Mouse (Mus musculus): ENCODE results near the gene Ndrg4. TPM values are rescaled to one million over a fixed set of nuclear protein-coding genes. Genes with fewer than 3 reads are reported as not detected.

The Ndrg4 gene
- polyA plus RNA-seq, 1 experiment from 2014 or later = 4.1 TPM

DNA sequence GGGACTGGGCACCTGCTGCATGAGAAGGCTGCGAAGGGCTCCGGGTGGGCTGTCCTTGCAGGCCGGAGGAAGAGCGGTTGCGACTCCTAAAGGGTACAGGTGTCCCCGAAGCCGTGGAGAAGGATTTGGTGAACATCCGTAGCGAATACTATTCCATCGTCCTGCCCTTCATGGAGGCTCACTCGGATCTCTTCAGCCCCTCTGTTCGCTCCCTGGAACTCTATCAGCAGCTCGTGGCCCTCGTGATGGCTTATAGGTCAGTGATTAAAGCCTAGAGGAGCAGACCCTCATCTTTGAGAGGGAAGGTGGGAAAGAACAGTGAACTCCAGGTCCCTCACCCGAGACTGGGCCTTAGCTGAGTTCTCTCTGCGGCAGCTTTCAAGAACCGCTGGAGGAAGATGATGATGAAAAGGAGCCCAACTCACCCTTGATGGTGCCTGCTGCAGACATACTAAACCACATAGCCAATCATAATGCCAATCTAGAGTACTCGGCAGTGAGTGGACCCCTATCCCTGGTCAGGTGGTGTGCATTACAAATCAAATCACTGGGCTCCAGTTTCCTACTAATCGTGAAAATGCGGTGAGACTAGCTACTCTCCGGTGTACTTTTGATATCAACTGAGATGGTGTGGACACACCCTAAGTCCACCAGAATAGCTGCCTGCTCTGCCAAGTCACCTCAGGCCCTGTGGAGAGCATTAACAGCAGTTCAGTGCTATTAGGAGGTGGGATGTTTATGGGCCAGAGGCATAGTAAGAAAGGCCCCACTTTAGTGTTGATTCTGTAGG, 40.0 kb downstream of the Ndrg4 start:
- DNase-seq (ENCODE audit: low spot score) = peak; percentile 7

GRCm38 (mm10) chr8:95727625-95728024, 50.8 kb downstream of the Ndrg4 start:
- no peak for DNase-seq (ENCODE audit: low spot score)

GRCm38 (mm10) chr8:95738596-95738995, 61.8 kb downstream of the Ndrg4 start:
- DNase-seq (ENCODE audit: low spot score) = no peak

DNA sequence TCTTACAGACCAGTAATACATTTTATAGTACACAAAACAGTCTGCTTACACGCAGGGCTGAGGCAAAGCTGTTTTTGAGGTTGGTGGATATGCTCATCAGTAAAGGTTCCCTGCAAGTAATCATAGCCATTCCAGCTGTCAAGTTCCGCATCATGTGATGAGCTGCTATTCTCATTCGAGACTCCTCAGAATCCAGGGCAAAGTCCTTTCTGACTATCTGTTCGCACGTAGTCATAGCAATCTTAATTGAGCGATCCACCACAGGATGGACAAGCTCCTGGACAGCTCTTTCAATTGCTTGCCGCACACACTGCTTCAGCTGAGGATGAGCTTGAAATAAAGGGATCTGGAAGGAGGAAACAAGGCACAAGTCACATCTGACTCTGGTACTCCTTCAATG, 65.0 kb downstream of the Ndrg4 start:
- no peak for DNase-seq (ENCODE audit: low spot score)

DNA sequence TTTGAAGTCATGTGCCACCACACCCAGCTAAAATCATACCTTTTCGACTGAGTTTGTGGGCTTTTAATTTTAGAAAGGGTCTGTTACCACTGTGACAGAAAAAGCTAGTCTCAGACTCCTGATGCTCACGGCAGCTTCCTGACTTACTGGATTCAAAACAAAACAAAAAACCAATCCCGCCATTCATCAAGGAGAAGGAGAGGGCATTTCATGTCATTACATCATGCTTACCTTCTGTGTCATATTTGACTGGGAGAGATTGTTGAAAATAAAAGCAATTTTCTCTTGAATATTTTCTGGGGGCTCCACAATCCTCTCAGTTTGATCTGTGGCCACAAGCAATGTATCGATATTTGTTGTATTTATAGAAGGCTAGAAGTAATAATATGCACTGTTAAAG, 71.2 kb downstream of the Ndrg4 start:
- DNase-seq (ENCODE audit: low spot score) = no peak

DNA sequence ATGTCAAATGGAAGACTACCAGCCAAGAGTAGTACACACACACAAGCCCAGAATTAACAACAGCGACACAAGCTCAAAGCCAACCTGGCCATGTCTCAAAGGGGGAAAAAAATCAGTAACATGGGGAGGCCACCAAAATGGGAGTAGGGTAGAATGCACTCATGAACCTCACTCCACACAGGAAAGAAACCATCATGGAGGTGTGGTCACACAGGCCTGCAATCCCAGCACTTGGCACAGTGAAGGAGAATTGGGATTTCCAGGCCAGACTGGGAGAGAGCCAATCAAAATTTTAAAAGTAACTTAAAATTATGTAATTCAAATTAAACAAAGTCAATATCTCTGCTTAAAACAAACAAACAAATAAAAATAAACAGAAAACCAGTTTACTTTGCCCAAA, 75.1 kb downstream of the Ndrg4 start:
- DNase-seq (ENCODE audit: low spot score) = no peak

DNA sequence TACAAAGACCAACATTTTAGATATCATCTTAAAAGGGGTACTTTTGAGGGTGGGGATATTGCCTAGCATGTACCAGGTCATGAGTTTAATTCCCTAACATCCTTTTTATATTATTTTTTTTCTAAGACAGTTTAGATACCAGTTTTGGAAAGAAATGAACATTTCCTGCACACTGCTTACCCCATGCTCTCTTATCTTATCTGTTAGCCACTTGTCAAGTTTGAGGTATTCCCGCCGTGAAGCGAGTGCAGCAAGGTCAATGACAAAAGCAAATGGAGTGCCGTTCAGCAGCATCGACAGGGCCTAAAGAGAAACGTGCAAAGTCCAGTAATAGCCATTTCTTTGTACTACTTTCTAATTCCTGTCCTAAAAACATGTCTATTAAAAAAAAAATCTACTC, 83.5 kb downstream of the Ndrg4 start:
- no peak for DNase-seq (ENCODE audit: low spot score)

DNA sequence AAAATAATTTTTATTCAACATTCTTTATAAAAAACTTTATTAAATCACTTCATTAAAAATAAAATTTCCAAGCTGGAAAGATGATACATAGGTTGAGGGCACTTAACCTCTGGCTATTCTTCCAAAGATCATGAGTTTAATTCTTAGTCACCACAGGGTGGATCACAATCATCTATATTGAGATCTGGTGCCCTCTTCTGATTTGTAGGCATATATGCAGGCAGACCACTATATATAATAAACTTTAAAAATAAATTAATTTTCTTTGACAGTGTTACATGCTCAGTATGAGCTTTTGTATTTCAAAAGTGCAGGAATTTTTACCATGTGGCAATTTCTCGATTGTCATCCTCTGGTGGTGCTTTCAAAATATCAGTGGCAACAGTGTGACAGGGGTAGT, 87.4 kb downstream of the Ndrg4 start:
- DNase-seq (ENCODE audit: low spot score) = no peak

Small RNA genes within 50 kb of the gene (microRNA-seq; reads per million reads assigned to microRNA genes)
- gene Mir7073 (ENCODE audit: borderline number of aligned reads) = not detected

Other genes with a start within 250 kb of the Ndrg4 start
- 94.4 and 104 TPM in 2 replicates for gene Cfap20, start 242.1 kb upstream of the Ndrg4 start, polyA plus RNA-seq (2015; fragmentation: Nextera tagmentation; extraction: Ambion mirVana)
- gene Csnk2a2, start 186.9 kb upstream of the Ndrg4 start, polyA plus RNA-seq (2015; fragmentation: Nextera tagmentation; extraction: Ambion mirVana) = 10.7 and 13.9 TPM in 2 replicates
- 0.22 and 0.42 TPM in 2 replicates for gene Ccdc113, start 142.9 kb upstream of the Ndrg4 start, polyA plus RNA-seq (2015; fragmentation: Nextera tagmentation; extraction: Ambion mirVana)
- gene Prss54, start 100.6 kb upstream of the Ndrg4 start, polyA plus RNA-seq (2015; fragmentation: Nextera tagmentation; extraction: Ambion mirVana) = not detected in 2 replicates
- gene Gins3, start 43.5 kb upstream of the Ndrg4 start, polyA plus RNA-seq (2015; fragmentation: Nextera tagmentation; extraction: Ambion mirVana) = 19.5 and 21.7 TPM in 2 replicates
- 19.7 and 20.4 TPM in 2 replicates for gene Setd6, start 38.9 kb downstream of the Ndrg4 start, polyA plus RNA-seq (2015; fragmentation: Nextera tagmentation; extraction: Ambion mirVana)
- gene Cnot1, start 130.5 kb downstream of the Ndrg4 start, polyA plus RNA-seq (2015; fragmentation: Nextera tagmentation; extraction: Ambion mirVana) = 45.2 and 48.8 TPM in 2 replicates
- gene Sap18b, start 148.4 kb downstream of the Ndrg4 start, polyA plus RNA-seq (2015; fragmentation: Nextera tagmentation; extraction: Ambion mirVana) = 437 and 462 TPM in 2 replicates
- gene Slc38a7, start 176.6 kb downstream of the Ndrg4 start, polyA plus RNA-seq (2015; fragmentation: Nextera tagmentation; extraction: Ambion mirVana) = 6.4 and 6.9 TPM in 2 replicates
- gene Got2, start 211.6 kb downstream of the Ndrg4 start, polyA plus RNA-seq (2015; fragmentation: Nextera tagmentation; extraction: Ambion mirVana) = 121 and 125 TPM in 2 replicates